Mouse (Mus musculus): ENCODE data around the gene Rhot1.
A peak's percentile ranks its signal among the peaks of the same experiment; 100 is the strongest.
"Not testable (repeated sequence)": the region's sequence is repeated elsewhere in the genome, so short reads cannot be mapped to it uniquely, and the experiment has no call there.

The Rhot1 gene

GRCm38 (mm10) chr11:80208860-80209800 lies at the start of gene Rhot1:
Gene Rhot1, plus strand, starts transcription at chr11:80209019.
- peak; percentile 94 for DNase-seq (ENCODE audit: low read depth, low spot score)

GRCm38 (mm10) chr11:80161041-80161440 lies 47.8 kb upstream of the Rhot1 start:
- DNase-seq (ENCODE audit: low read depth, low spot score) = no peak

GRCm38 (mm10) chr11:80163362-80164116 lies 45.3 kb upstream of the Rhot1 start:
- no peak for DNase-seq (ENCODE audit: low read depth, low spot score)

- no peak for DNase-seq (ENCODE audit: low read depth, low spot score)
These were observed 44.6 kb upstream of the Rhot1 start for GRCm38 (mm10) chr11:80164224-80164623.

GRCm38 (mm10) chr11:80168121-80168520 lies 40.7 kb upstream of the Rhot1 start:
- no peak for DNase-seq (ENCODE audit: low read depth, low spot score)

- DNase-seq (ENCODE audit: low read depth, low spot score) = no peak
These were observed 40.1 kb upstream of the Rhot1 start for GRCm38 (mm10) chr11:80168611-80169249.

- DNase-seq (ENCODE audit: low read depth, low spot score) = no peak
These were observed 39.2 kb upstream of the Rhot1 start for GRCm38 (mm10) chr11:80169629-80170028.

GRCm38 (mm10) chr11:80170351-80170750 lies 38.5 kb upstream of the Rhot1 start:
- DNase-seq (ENCODE audit: low read depth, low spot score) = no peak

GRCm38 (mm10) chr11:80171884-80172283 lies 36.9 kb upstream of the Rhot1 start:
- DNase-seq (ENCODE audit: low read depth, low spot score) = peak; percentile 49

- no peak for DNase-seq (ENCODE audit: low read depth, low spot score)
These were observed 34.7 kb upstream of the Rhot1 start for GRCm38 (mm10) chr11:80173963-80174670.

- peak; percentile 45 for DNase-seq (ENCODE audit: low read depth, low spot score)
These were observed 31.6 kb upstream of the Rhot1 start for GRCm38 (mm10) chr11:80176911-80177895.

GRCm38 (mm10) chr11:80178316-80178715 lies 30.5 kb upstream of the Rhot1 start:
- DNase-seq (ENCODE audit: low read depth, low spot score) = no peak

GRCm38 (mm10) chr11:80181021-80181749 lies 27.6 kb upstream of the Rhot1 start:
- DNase-seq (ENCODE audit: low read depth, low spot score) = peak; percentile 52

- not testable (repeated sequence) for DNase-seq (ENCODE audit: low read depth, low spot score)
These were observed 25.6 kb upstream of the Rhot1 start for GRCm38 (mm10) chr11:80183054-80183704.

GRCm38 (mm10) chr11:80183705-80184255 lies 25.0 kb upstream of the Rhot1 start, which contains the start of gene Rnf135:
Gene Rnf135, plus strand, starts transcription at chr11:80183851.
- DNase-seq (ENCODE audit: low read depth, low spot score) = peak; percentile 98

GRCm38 (mm10) chr11:80184531-80185071 lies 24.2 kb upstream of the Rhot1 start:
- DNase-seq (ENCODE audit: low read depth, low spot score) = no peak

GRCm38 (mm10) chr11:80185441-80185976 lies 23.3 kb upstream of the Rhot1 start:
- not testable (repeated sequence) for DNase-seq (ENCODE audit: low read depth, low spot score)

GRCm38 (mm10) chr11:80190280-80190679 lies 18.5 kb upstream of the Rhot1 start:
- no peak for DNase-seq (ENCODE audit: low read depth, low spot score)
